In genomic region chr6:143997616-143998015, GRCm38 (mm10) we compare ENCODE assay signal across 23 mouse cellular contexts.
DNase-seq lines count a peak whose midpoint lies in the region; ATAC-seq and TF ChIP-seq lines count a peak whose summit lies in the region.
"Had no signal": no experiment of that assay in that cellular context is flagged by ENCODE, and none has a peak within 500 bp of the region (broad histone marks: within the 10 kb centered on the region; RNA-seq: fewer than 3 reads in every experiment).

No protein-coding gene starts in this region.

- peaks cover 2% of the 10 kb centered on the region; the same call in 1 of the 2 replicates for H3K4me1 ChIP-seq in forebrain, embryonic 11.5 days (replicated peaks; ENCODE audit: control insufficient read depth, insufficient read depth, low read length)
- peaks cover 27% of the 10 kb centered on the region for H3K4me1 ChIP-seq in forebrain, embryonic 12.5 days
- 0 out of 2 replicates have a peak, but pooled peaks cover 9% of the 10 kb centered on the region for H3K4me1 ChIP-seq in midbrain, embryonic 14.5 days (ENCODE audit: control insufficient read depth, insufficient read depth, low read length)
- H3K4me1 ChIP-seq in midbrain, postnatal 0 days (ENCODE audit: insufficient read depth, low read length), result no peaks in the 10 kb centered on the region
- peaks cover 12% of the 10 kb centered on the region for H3K4me1 ChIP-seq in limb, embryonic 11.5 days (ENCODE audit: control insufficient read depth, insufficient read depth, low read length)
- peaks cover 25% of the 10 kb centered on the region for H3K4me1 ChIP-seq in neural tube, embryonic 15.5 days
- H3K4me1 ChIP-seq: intestine, embryonic 15.5 days had no signal

- DNase-seq in forebrain, embryonic 11.5 days (ENCODE audit: low spot score), result no peak
- peak; percentile 23 for DNase-seq in midbrain, embryonic 14.5 days
- DNase-seq in midbrain, postnatal 0 days (ENCODE audit: low spot score), result no peak
- DNase-seq in limb, embryonic 11.5 days (ENCODE audit: low spot score), result peak; percentile 46
- DNase-seq in adrenal gland, postnatal 25 days, result no peak
- DNase-seq: cerebellum, adult 11-12 months; cerebellum, postnatal 10 days; gastrocnemius, postnatal 10 days; heart, postnatal 4 days; kidney, adult 8-10 months; kidney, postnatal 10 days; liver, postnatal 0 days; right cerebral cortex, postnatal 14 days had no signal

- H3K27ac ChIP-seq in forebrain, embryonic 11.5 days (ENCODE audit: low read depth, low read length), result no peak overlapping the region
- H3K27ac ChIP-seq in forebrain, embryonic 12.5 days, result no peak overlapping the region
- H3K27ac ChIP-seq in midbrain, embryonic 14.5 days (replicated peaks; ENCODE audit: low read depth, low read length), result no peak overlapping the region
- H3K27ac ChIP-seq in midbrain, postnatal 0 days (ENCODE audit: low read depth, low read length), result no peak overlapping the region
- no peak overlapping the region for H3K27ac ChIP-seq in limb, embryonic 11.5 days (replicated peaks; ENCODE audit: low read depth, low read length)
- no peak overlapping the region for H3K27ac ChIP-seq in neural tube, embryonic 15.5 days (replicated peaks)
- H3K27ac ChIP-seq: hindbrain, embryonic 15.5 days; intestine, embryonic 15.5 days; left cerebral cortex, adult 2 months; macrophage; midbrain, embryonic 10.5 days had no signal

- no peak overlapping the region for H3K9ac ChIP-seq in forebrain, embryonic 11.5 days (ENCODE audit: low read length)
- H3K9ac ChIP-seq in forebrain, embryonic 12.5 days, result no peak overlapping the region
- no peak overlapping the region for H3K9ac ChIP-seq in midbrain, embryonic 14.5 days (replicated peaks; ENCODE audit: low read length)
- no peak overlapping the region for H3K9ac ChIP-seq in midbrain, postnatal 0 days (replicated peaks; ENCODE audit: low read length, poor library complexity, severe bottlenecking)
- H3K9ac ChIP-seq in limb, embryonic 11.5 days (ENCODE audit: low read length), result no peak overlapping the region
- no peak overlapping the region for H3K9ac ChIP-seq in neural tube, embryonic 15.5 days (replicated peaks)
- H3K9ac ChIP-seq: hindbrain, embryonic 15.5 days; intestine, embryonic 15.5 days; liver, postnatal 0 days had no signal

- no peaks in the 10 kb centered on the region for H3K36me3 ChIP-seq in forebrain, embryonic 11.5 days (ENCODE audit: control insufficient read depth, insufficient read depth, low read length)
- no peaks in the 10 kb centered on the region for H3K36me3 ChIP-seq in forebrain, embryonic 12.5 days (replicated peaks)
- H3K36me3 ChIP-seq in midbrain, embryonic 14.5 days (ENCODE audit: control insufficient read depth, insufficient read depth, low read length), result no peaks in the 10 kb centered on the region
- H3K36me3 ChIP-seq in midbrain, postnatal 0 days (ENCODE audit: insufficient read depth, low read length), result no peaks in the 10 kb centered on the region
- no peaks in the 10 kb centered on the region for H3K36me3 ChIP-seq in limb, embryonic 11.5 days (ENCODE audit: control insufficient read depth, insufficient read depth, low read length)
- no peaks in the 10 kb centered on the region for H3K36me3 ChIP-seq in neural tube, embryonic 15.5 days
- H3K36me3 ChIP-seq: hindbrain, embryonic 15.5 days; intestine, embryonic 15.5 days; midbrain, embryonic 10.5 days had no signal

- H3K4me2 ChIP-seq in forebrain, embryonic 11.5 days (ENCODE audit: low read depth, low read length, severe bottlenecking), result no peak overlapping the region
- no peak overlapping the region for H3K4me2 ChIP-seq in forebrain, embryonic 12.5 days
- H3K4me2 ChIP-seq in midbrain, embryonic 14.5 days (ENCODE audit: low read length), result no peak overlapping the region
- no peak overlapping the region for H3K4me2 ChIP-seq in midbrain, postnatal 0 days (ENCODE audit: low read depth, low read length, poor library complexity, severe bottlenecking)
- H3K4me2 ChIP-seq in limb, embryonic 11.5 days (ENCODE audit: low read depth, severe bottlenecking), result peak overlapping the region; percentile 14; the same call in 1 of the 2 replicates
- no peak overlapping the region for H3K4me2 ChIP-seq in neural tube, embryonic 15.5 days
- H3K4me2 ChIP-seq: hindbrain, embryonic 15.5 days; intestine, embryonic 15.5 days; liver, embryonic 11.5 days had no signal

- no peak for TF ChIP-seq CTCF in midbrain, postnatal 0 days (IDR thresholded peaks at IDR 0.05)

- H3K4me3 ChIP-seq in forebrain, embryonic 11.5 days (ENCODE audit: low read depth, low read length), result no peak overlapping the region
- no peak overlapping the region for H3K4me3 ChIP-seq in forebrain, embryonic 12.5 days (replicated peaks)
- no peak overlapping the region for H3K4me3 ChIP-seq in midbrain, embryonic 14.5 days (replicated peaks; ENCODE audit: low read depth, low read length)
- no peak overlapping the region for H3K4me3 ChIP-seq in midbrain, postnatal 0 days (ENCODE audit: low read depth, low read length)
- no peak overlapping the region for H3K4me3 ChIP-seq in limb, embryonic 11.5 days (ENCODE audit: low read depth, low read length)
- no peak overlapping the region for H3K4me3 ChIP-seq in neural tube, embryonic 15.5 days (replicated peaks)
- H3K4me3 ChIP-seq: hindbrain, embryonic 15.5 days; intestine, embryonic 15.5 days; left cerebral cortex, adult 2 months; midbrain, embryonic 10.5 days had no signal

- WGBS in forebrain, embryonic 11.5 days, result 80% methylated on average over 11 of the region's 11 CpGs
- WGBS in forebrain, embryonic 12.5 days, result 74% methylated on average over 11 of the region's 11 CpGs
- 81% methylated on average over 11 of the region's 11 CpGs for WGBS in midbrain, embryonic 14.5 days
- WGBS in midbrain, postnatal 0 days, result 68% methylated on average over 11 of the region's 11 CpGs
- WGBS in limb, embryonic 11.5 days, result 48% methylated on average over 11 of the region's 11 CpGs
- WGBS in neural tube, embryonic 15.5 days, result 59% methylated on average over 11 of the region's 11 CpGs

- H3K27me3 ChIP-seq in forebrain, embryonic 11.5 days (ENCODE audit: control insufficient read depth, insufficient read depth, low read length), result no peaks in the 10 kb centered on the region
- no peaks in the 10 kb centered on the region for H3K27me3 ChIP-seq in forebrain, embryonic 12.5 days
- H3K27me3 ChIP-seq in midbrain, embryonic 14.5 days (ENCODE audit: control insufficient read depth, insufficient read depth, low read length), result no peaks in the 10 kb centered on the region
- H3K27me3 ChIP-seq in midbrain, postnatal 0 days (ENCODE audit: insufficient read depth, low read length), result no peaks in the 10 kb centered on the region
- no peaks in the 10 kb centered on the region for H3K27me3 ChIP-seq in limb, embryonic 11.5 days (ENCODE audit: control insufficient read depth, insufficient read depth, low read length)
- no peaks in the 10 kb centered on the region for H3K27me3 ChIP-seq in neural tube, embryonic 15.5 days (replicated peaks)
- H3K27me3 ChIP-seq: hindbrain, embryonic 15.5 days; intestine, embryonic 15.5 days had no signal

- no peaks in the 10 kb centered on the region for H3K9me3 ChIP-seq in forebrain, embryonic 11.5 days (ENCODE audit: control insufficient read depth, low read length)
- no peaks in the 10 kb centered on the region for H3K9me3 ChIP-seq in forebrain, embryonic 12.5 days
- no peaks in the 10 kb centered on the region for H3K9me3 ChIP-seq in midbrain, embryonic 14.5 days (ENCODE audit: control insufficient read depth, low read length)
- no peaks in the 10 kb centered on the region for H3K9me3 ChIP-seq in midbrain, postnatal 0 days (ENCODE audit: low read length)
- no peaks in the 10 kb centered on the region for H3K9me3 ChIP-seq in limb, embryonic 11.5 days (ENCODE audit: control insufficient read depth, low read length)
- no peaks in the 10 kb centered on the region for H3K9me3 ChIP-seq in neural tube, embryonic 15.5 days (replicated peaks)
- H3K9me3 ChIP-seq: hindbrain, embryonic 15.5 days; intestine, embryonic 15.5 days; midbrain, embryonic 10.5 days had no signal

- 0 out of 2 replicates have a peak, but pooled peaks have one; percentile 24 for ATAC-seq in forebrain, embryonic 11.5 days (replicated peaks; ENCODE audit: low FRiP score)
- no peak for ATAC-seq in forebrain, embryonic 12.5 days (ENCODE audit: low FRiP score)
- ATAC-seq in midbrain, embryonic 14.5 days (ENCODE audit: low FRiP score, low TSS enrichment), result no peak
- ATAC-seq in midbrain, postnatal 0 days (ENCODE audit: low FRiP score), result no peak
- ATAC-seq in limb, embryonic 11.5 days (ENCODE audit: insufficient number of reproducible peaks, low FRiP score, low TSS enrichment, low read depth), result no peak
- ATAC-seq in neural tube, embryonic 15.5 days (ENCODE audit: low FRiP score), result peak; percentile 24; the same call in 1 of the 2 replicates
- ATAC-seq: CD4-positive, CD25-positive, alpha-beta regulatory T cell, adult 4 months; intestine, embryonic 15.5 days; liver, postnatal 0 days; lung, postnatal 0 days had no signal

Comparison
In these comparisons a context has a peak if more than half of its experiments do, and no peak if none do; other contexts are left out.
1. ATAC-seq: peak in forebrain, embryonic 11.5 days (single experiment) and neural tube, embryonic 15.5 days (single experiment); none in forebrain, embryonic 12.5 days (single experiment), midbrain, embryonic 14.5 days (single experiment), midbrain, postnatal 0 days (single experiment) and limb, embryonic 11.5 days (single experiment).
2. DNase-seq: peak in midbrain, embryonic 14.5 days (single experiment) and limb, embryonic 11.5 days (single experiment); none in forebrain, embryonic 11.5 days (single experiment), midbrain, postnatal 0 days (single experiment) and adrenal gland, postnatal 25 days (single experiment).